Mouse (Mus musculus) ES-Bruce4 (cell line): ENCODE results near the gene Gm21973. TPM values are rescaled to one million over a fixed set of nuclear protein-coding genes. Genes with fewer than 3 reads are reported as not detected.

Experiments used
- H3K27ac ChIP-seq: 2 replicates; pipeline ENCODE4 v1.5.1; 2012; ENCODE audit warnings: low read length, inconsistent platforms; ENCODE audit not compliant: insufficient read depth
- H3K27me3 ChIP-seq: 2 replicates; pipeline ENCODE4 v1.6.1; 2012; ENCODE audit warnings: mild to moderate bottlenecking, low read length, inconsistent platforms; ENCODE audit not compliant: control insufficient read depth, poor library complexity, insufficient read depth, severe bottlenecking
- H3K36me3 ChIP-seq: 2 replicates; pipeline ENCODE4 v1.6.1; 2012; ENCODE audit warnings: inconsistent platforms, mild to moderate bottlenecking, low read length, moderate library complexity; ENCODE audit not compliant: control insufficient read depth, poor library complexity, insufficient read depth, severe bottlenecking
- H3K4me1 ChIP-seq: one replicate; pipeline ENCODE4 v1.8.1; 2011; ENCODE audit warnings: low read length; ENCODE audit not compliant: control insufficient read depth, insufficient read depth
- H3K4me3 ChIP-seq: 2 replicates; pipeline ENCODE4 v1.5.1; 2011; ENCODE audit warnings: low read depth, mild to moderate bottlenecking, low read length
- H3K9ac ChIP-seq: 2 replicates; pipeline ENCODE4 v1.6.1; 2012; ENCODE audit warnings: low read depth, mild to moderate bottlenecking, inconsistent platforms; ENCODE audit not compliant: poor library complexity, severe bottlenecking
- H3K9me3 ChIP-seq: replicated peaks from 2 replicates; pipeline ENCODE4 v1.6.1; 2012; ENCODE audit warnings: mild to moderate bottlenecking, low read length, inconsistent platforms; ENCODE audit not compliant: control insufficient read depth, poor library complexity, insufficient read depth, severe bottlenecking
- CTCF ChIP-seq: IDR thresholded peaks from one replicate; pipeline ENCODE4 v1.8.1; 2011; ENCODE audit warnings: low read depth, low read length
- EP300 ChIP-seq: IDR thresholded peaks from 2 replicates; pipeline ENCODE4 v1.6.1; 2011; ENCODE audit warnings: low read depth, low read length; ENCODE audit not compliant: insufficient read depth
- POLR2A ChIP-seq: IDR thresholded peaks from one replicate; pipeline ENCODE4 v1.8.1; 2011; ENCODE audit warnings: low read length; ENCODE audit not compliant: insufficient read depth
- polyA plus RNA-seq: library from polyadenylated mRNA; stranded (reverse); fragments of >200 nt; gene quantifications from 2 replicates; pipeline ENCODE4 v1.2.4, GENCODE M21; 2011; ENCODE audit warnings: low read depth; ENCODE audit not compliant: missing spikeins, insufficient read depth, insufficient read length

Gene Gm21973
- polyA plus RNA-seq, 1 experiment = not detected

DNA sequence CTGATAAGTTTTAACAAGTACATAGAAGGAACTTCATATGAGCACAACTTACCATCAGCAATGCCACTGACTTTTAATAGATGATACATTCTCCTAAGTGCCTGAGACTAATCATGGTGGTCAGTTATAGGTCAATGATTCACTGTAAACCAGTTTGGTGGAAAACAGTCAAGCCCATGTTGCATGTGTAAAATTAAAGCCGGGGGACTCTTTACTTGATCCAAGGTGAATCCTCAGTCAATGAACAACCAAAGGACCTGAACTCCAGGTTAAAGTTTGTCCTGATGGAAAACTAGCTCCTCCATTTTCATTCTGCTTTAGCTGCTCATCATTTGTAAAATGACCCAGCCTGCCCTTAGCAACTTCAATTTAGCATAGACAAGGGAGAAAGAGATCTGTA lies 7.4 kb downstream of the Gm21973 start:
- TF ChIP-seq EP300 (no peak), POLR2A (no peak), CTCF (no peak)
- Histone ChIP-seq H3K9me3 (no peaks in the 10 kb centered on the region), H3K27me3 (no peaks in the 10 kb centered on the region), H3K27ac (no peak overlapping the region), H3K4me1 (no peaks in the 10 kb centered on the region), H3K36me3 (no peaks in the 10 kb centered on the region), H3K4me3 (no peak overlapping the region), H3K9ac (no peak overlapping the region)

- no peak overlapping the region for H3K9ac ChIP-seq
- no peaks in the 10 kb centered on the region for H3K36me3 ChIP-seq
- H3K4me1 ChIP-seq = no peaks in the 10 kb centered on the region
- H3K27me3 ChIP-seq = no peaks in the 10 kb centered on the region
- H3K27ac ChIP-seq = no peak overlapping the region
- H3K4me3 ChIP-seq = no peak overlapping the region
- TF ChIP-seq POLR2A (no peak), EP300 (no peak), CTCF (no peak)
- no peaks in the 10 kb centered on the region for H3K9me3 ChIP-seq
These were observed 13.4 kb downstream of the Gm21973 start for GRCm38 (mm10) chr15:10338606-10339005.

DNA sequence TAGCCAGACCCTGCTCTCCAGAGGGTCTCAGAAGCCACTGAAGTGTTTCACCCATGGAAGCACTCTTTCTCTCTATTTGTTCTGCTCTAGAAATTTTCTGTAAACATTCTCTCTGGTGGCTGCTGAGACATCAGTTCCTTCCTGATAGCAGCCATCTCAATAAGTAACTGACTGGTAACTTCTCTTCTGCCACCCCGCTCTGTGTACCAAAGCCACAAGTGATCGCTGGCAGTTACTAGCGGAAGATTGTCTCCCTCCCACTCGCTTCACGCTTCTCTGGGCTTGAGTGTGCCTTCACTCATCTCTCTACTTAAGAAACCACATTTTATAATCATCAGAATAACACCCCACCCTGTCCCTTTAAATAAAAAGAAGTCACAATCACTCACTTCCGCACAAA lies 21.9 kb downstream of the Gm21973 start:
- TF ChIP-seq POLR2A (no peak), CTCF (no peak), EP300 (no peak)
- Histone ChIP-seq H3K4me3 (no peak overlapping the region), H3K9ac (no peak overlapping the region), H3K27me3 (no peaks in the 10 kb centered on the region), H3K9me3 (0 out of 2 replicates have a peak, but pooled peaks cover 4% of the 10 kb centered on the region), H3K4me1 (no peaks in the 10 kb centered on the region), H3K36me3 (no peaks in the 10 kb centered on the region), H3K27ac (no peak overlapping the region)

DNA sequence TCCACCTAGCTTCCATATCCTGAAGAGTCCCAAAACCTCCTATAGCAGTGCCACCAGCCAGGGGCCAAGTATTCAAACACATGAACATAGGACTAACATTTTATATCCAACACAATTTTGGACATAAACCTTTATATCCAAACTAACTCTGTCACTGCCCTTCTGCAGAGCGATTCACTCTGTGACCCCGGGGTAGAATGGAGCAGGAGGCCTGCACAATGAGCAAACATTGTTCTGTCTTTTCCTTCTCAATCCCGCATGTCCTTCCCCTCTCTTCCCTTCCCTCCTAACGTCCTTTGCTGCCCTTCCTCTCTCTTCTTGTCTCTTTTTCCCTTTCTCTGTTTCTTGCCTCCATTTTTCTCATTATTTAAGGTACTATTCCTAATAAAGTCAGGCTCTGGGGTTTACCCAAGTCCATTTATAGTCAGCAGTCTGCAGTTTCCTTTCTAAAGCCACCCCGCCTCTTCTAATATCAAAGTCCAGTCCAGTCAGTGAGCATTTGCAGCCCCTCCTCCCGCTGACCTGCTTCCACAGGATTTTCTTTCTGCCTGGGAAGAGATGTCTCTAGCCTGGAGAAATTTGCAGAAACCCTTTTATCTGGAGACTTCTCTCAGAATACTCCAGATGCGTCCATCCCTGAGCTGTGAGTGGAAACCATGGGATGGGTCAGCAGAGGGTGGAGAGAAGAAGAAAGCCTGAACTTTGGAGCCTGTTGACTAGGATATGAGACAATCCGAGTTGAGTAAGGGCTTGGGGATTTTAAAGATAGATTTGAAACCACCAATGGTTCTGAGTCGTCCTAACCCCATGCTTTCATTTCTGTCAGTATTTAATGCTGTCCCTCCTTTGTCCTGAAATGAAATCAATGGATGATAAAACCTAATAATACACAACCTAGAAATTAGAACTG lies 33.1 kb downstream of the Gm21973 start, which contains the start of gene Agxt2:
Gene Agxt2 (plus strand): TSS at position 494 of the 910 bp plus-strand sequence.
- Histone ChIP-seq H3K27ac (no peak within 1 kb of the TSS), H3K9ac (no peak within 1 kb of the TSS), H3K27me3 (no peaks in the 10 kb centered on the region), H3K9me3 (no peaks in the 10 kb centered on the region), H3K4me1 (no peaks in the 10 kb centered on the region), H3K4me3 (no peak within 1 kb of the TSS), H3K36me3 (no peaks in the 10 kb centered on the region)
- TF ChIP-seq CTCF = no peak
- TF ChIP-seq EP300 = no peak
- TF ChIP-seq POLR2A = no peak

DNA sequence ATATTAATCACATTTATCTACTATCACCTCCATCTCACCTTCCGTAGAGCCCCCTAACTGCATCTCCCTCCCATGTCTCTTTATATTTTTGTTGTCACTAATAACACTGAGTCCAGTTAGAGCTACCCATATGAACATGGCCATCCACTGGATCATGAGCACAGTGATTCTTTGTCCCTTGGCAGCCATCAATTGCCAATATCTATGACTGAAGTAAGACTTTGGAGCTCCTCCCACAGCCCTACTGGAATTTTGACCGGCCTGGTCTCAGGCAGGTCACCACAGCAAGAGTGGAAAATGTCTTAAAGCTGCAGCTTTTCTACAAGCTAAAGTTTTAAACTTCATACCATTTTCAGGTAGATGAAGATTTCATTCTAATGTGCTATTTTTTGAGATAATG lies 41.2 kb downstream of the Gm21973 start:
- Histone ChIP-seq H3K27ac (no peak overlapping the region), H3K4me1 (no peaks in the 10 kb centered on the region), H3K9ac (no peak overlapping the region), H3K9me3 (no peaks in the 10 kb centered on the region), H3K4me3 (no peak overlapping the region), H3K27me3 (no peaks in the 10 kb centered on the region), H3K36me3 (no peaks in the 10 kb centered on the region)
- no peak for TF ChIP-seq CTCF

DNA sequence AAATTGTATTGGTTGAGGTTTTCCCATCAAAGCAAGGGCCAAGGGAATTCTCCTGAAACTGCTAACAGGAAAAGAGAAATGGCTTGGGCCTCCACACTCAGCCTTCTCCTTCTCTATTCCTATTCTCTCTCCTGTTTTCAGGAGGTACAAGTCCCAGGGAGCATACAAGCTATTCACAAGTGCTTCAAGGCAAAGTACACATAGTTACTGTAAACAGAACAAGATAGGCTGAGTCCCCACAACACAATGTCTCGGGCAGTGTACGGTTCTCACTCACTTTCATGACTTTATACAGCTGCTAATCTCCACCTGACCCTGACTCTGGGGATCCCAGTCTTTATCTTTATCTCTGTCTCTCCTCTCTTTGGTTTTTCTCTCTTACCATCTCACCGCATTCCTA lies 50.2 kb downstream of the Gm21973 start:
- no peak overlapping the region for H3K4me3 ChIP-seq
- H3K27me3 ChIP-seq = no peaks in the 10 kb centered on the region
- no peak overlapping the region for H3K9ac ChIP-seq
- H3K9me3 ChIP-seq = no peaks in the 10 kb centered on the region
- H3K27ac ChIP-seq = no peak overlapping the region
- no peak for TF ChIP-seq POLR2A
- no peak for TF ChIP-seq CTCF
- no peak for TF ChIP-seq EP300
- no peaks in the 10 kb centered on the region for H3K36me3 ChIP-seq
- no peaks in the 10 kb centered on the region for H3K4me1 ChIP-seq
